Mouse (Mus musculus): ENCODE data around the gene Sgsm1. TPM values are rescaled to one million over a fixed set of nuclear protein-coding genes. Genes with fewer than 3 reads are reported as not detected.

Gene Sgsm1
- polyA plus RNA-seq, 1 experiment from 2014 or later = 5.2 TPM

GRCm38 (mm10) chr5:113300148-113300889 lies 10.3 kb downstream of the Sgsm1 start:
- no peak overlapping the region for H3K27ac ChIP-seq (ENCODE audit: low read depth)
- no peaks in the 10 kb centered on the region for H3K27me3 ChIP-seq (ENCODE audit: insufficient read depth, low read length)
- H3K4me1 ChIP-seq (ENCODE audit: insufficient read depth) = no peaks in the 10 kb centered on the region
- 52% methylated on average over 22 of the region's 22 CpGs for WGBS
- no peak overlapping the region for H3K4me3 ChIP-seq (ENCODE audit: low read depth, low read length)
- TF ChIP-seq CTCF (IDR thresholded peaks at IDR 0.05; ENCODE audit: low read depth) = no peak
- H3K4me2 ChIP-seq = no peak overlapping the region
- no peaks in the 10 kb centered on the region for H3K36me3 ChIP-seq (ENCODE audit: insufficient read depth)
- no peak for DNase-seq
- no peaks in the 10 kb centered on the region for H3K9me3 ChIP-seq (ENCODE audit: low read depth, low read length)
- no peak for ATAC-seq (ENCODE audit: insufficient read depth)
- no peak overlapping the region for H3K9ac ChIP-seq

GRCm38 (mm10) chr5:113299433-113299832 lies 11.2 kb downstream of the Sgsm1 start:
- Histone ChIP-seq H3K9me3 (ENCODE audit: low read depth, low read length) (no peaks in the 10 kb centered on the region), H3K4me3 (ENCODE audit: low read depth, low read length) (no peak overlapping the region), H3K9ac (no peak overlapping the region), H3K4me2 (no peak overlapping the region), H3K36me3 (ENCODE audit: insufficient read depth) (no peaks in the 10 kb centered on the region), H3K4me1 (ENCODE audit: insufficient read depth) (no peaks in the 10 kb centered on the region), H3K27ac (ENCODE audit: low read depth) (no peak overlapping the region), H3K27me3 (ENCODE audit: insufficient read depth, low read length) (no peaks in the 10 kb centered on the region)
- 40% methylated on average over 9 of the region's 9 CpGs for WGBS
- no peak for TF ChIP-seq CTCF (IDR thresholded peaks at IDR 0.05; ENCODE audit: low read depth)
- ATAC-seq (ENCODE audit: insufficient read depth) (no peak), DNase-seq (no peak)

- Histone ChIP-seq H3K36me3 (ENCODE audit: insufficient read depth) (no peaks in the 10 kb centered on the region), H3K27ac (ENCODE audit: low read depth) (no peak overlapping the region), H3K4me3 (ENCODE audit: low read depth, low read length) (no peak overlapping the region), H3K4me2 (no peak overlapping the region), H3K27me3 (ENCODE audit: insufficient read depth, low read length) (no peaks in the 10 kb centered on the region), H3K9ac (no peak overlapping the region), H3K4me1 (ENCODE audit: insufficient read depth) (no peaks in the 10 kb centered on the region), H3K9me3 (ENCODE audit: low read depth, low read length) (no peaks in the 10 kb centered on the region)
- ATAC-seq (ENCODE audit: insufficient read depth) = no peak
- DNase-seq = no peak
- WGBS = 61% methylated on average over 6 of the region's 6 CpGs
- no peak for TF ChIP-seq CTCF (IDR thresholded peaks at IDR 0.05; ENCODE audit: low read depth)
Measured at GRCm38 (mm10) chr5:113298826-113299225, 11.8 kb downstream of the Sgsm1 start.

GRCm38 (mm10) chr5:113298040-113298439 lies 12.5 kb downstream of the Sgsm1 start:
- Histone ChIP-seq H3K4me3 (ENCODE audit: low read depth, low read length) (no peak overlapping the region), H3K9ac (no peak overlapping the region), H3K4me1 (ENCODE audit: insufficient read depth) (no peaks in the 10 kb centered on the region), H3K4me2 (peak overlapping the region; percentile 39), H3K36me3 (ENCODE audit: insufficient read depth) (no peaks in the 10 kb centered on the region), H3K27me3 (ENCODE audit: insufficient read depth, low read length) (no peaks in the 10 kb centered on the region), H3K27ac (ENCODE audit: low read depth) (no peak overlapping the region), H3K9me3 (ENCODE audit: low read depth, low read length) (no peaks in the 10 kb centered on the region)
- ATAC-seq (ENCODE audit: insufficient read depth) (no peak), DNase-seq (no peak)
- 19% methylated on average over 12 of the region's 12 CpGs for WGBS
- TF ChIP-seq CTCF (IDR thresholded peaks at IDR 0.05; ENCODE audit: low read depth) = no peak

GRCm38 (mm10) chr5:113295791-113296190 lies 14.8 kb downstream of the Sgsm1 start:
- no peaks in the 10 kb centered on the region for H3K4me1 ChIP-seq (ENCODE audit: insufficient read depth)
- H3K9ac ChIP-seq = no peak overlapping the region
- DNase-seq (peak; percentile 79), ATAC-seq (ENCODE audit: insufficient read depth) (peak; percentile 88)
- no peak overlapping the region for H3K4me2 ChIP-seq
- 13% methylated on average over 4 of the region's 4 CpGs for WGBS
- H3K36me3 ChIP-seq (ENCODE audit: insufficient read depth) = no peaks in the 10 kb centered on the region
- no peaks in the 10 kb centered on the region for H3K27me3 ChIP-seq (ENCODE audit: insufficient read depth, low read length)
- no peak overlapping the region for H3K4me3 ChIP-seq (ENCODE audit: low read depth, low read length)
- peak overlapping the region; percentile 80 for H3K27ac ChIP-seq (ENCODE audit: low read depth)
- peak; percentile 73 for TF ChIP-seq CTCF (IDR thresholded peaks at IDR 0.05; ENCODE audit: low read depth)
- no peaks in the 10 kb centered on the region for H3K9me3 ChIP-seq (ENCODE audit: low read depth, low read length)

- no peaks in the 10 kb centered on the region for H3K36me3 ChIP-seq (ENCODE audit: insufficient read depth)
- ATAC-seq (ENCODE audit: insufficient read depth) (no peak), DNase-seq (no peak)
- WGBS = 81% methylated on average over 5 of the region's 5 CpGs
- no peak overlapping the region for H3K27ac ChIP-seq (ENCODE audit: low read depth)
- no peaks in the 10 kb centered on the region for H3K27me3 ChIP-seq (ENCODE audit: insufficient read depth, low read length)
- no peak overlapping the region for H3K4me3 ChIP-seq (ENCODE audit: low read depth, low read length)
- H3K4me2 ChIP-seq = no peak overlapping the region
- H3K4me1 ChIP-seq (ENCODE audit: insufficient read depth) = no peaks in the 10 kb centered on the region
- H3K9me3 ChIP-seq (ENCODE audit: low read depth, low read length) = no peaks in the 10 kb centered on the region
- TF ChIP-seq CTCF (IDR thresholded peaks at IDR 0.05; ENCODE audit: low read depth) = no peak
- no peak overlapping the region for H3K9ac ChIP-seq
Measured at GRCm38 (mm10) chr5:113294575-113294974, 16.0 kb downstream of the Sgsm1 start.

- H3K4me1 ChIP-seq (ENCODE audit: insufficient read depth) = no peaks in the 10 kb centered on the region
- no peak overlapping the region for H3K9ac ChIP-seq
- DNase-seq (no peak), ATAC-seq (ENCODE audit: insufficient read depth) (no peak)
- peaks cover 3% of the 10 kb centered on the region; the same call in 1 of the 2 replicates for H3K27me3 ChIP-seq (ENCODE audit: insufficient read depth, low read length)
- H3K4me2 ChIP-seq = no peak overlapping the region
- H3K9me3 ChIP-seq (ENCODE audit: low read depth, low read length) = no peaks in the 10 kb centered on the region
- H3K27ac ChIP-seq (ENCODE audit: low read depth) = no peak overlapping the region
- 63% methylated on average over 4 of the region's 4 CpGs for WGBS
- H3K4me3 ChIP-seq (ENCODE audit: low read depth, low read length) = no peak overlapping the region
- no peaks in the 10 kb centered on the region for H3K36me3 ChIP-seq (ENCODE audit: insufficient read depth)
- TF ChIP-seq CTCF (IDR thresholded peaks at IDR 0.05; ENCODE audit: low read depth) = no peak
Measured at GRCm38 (mm10) chr5:113293446-113293845, 17.1 kb downstream of the Sgsm1 start.
